Mouse (Mus musculus) heart, adult 8-10 months (tissue): ENCODE measurements around the gene Borcs5. TPM values are rescaled to one million over a fixed set of nuclear protein-coding genes. Genes with fewer than 3 reads are reported as not detected.
A peak's percentile ranks its signal among the peaks of the same experiment; 100 is the strongest.

Source experiments
- DNase-seq: peaks from one replicate; pipeline ENCODE4 v3.0.0; 2022; ENCODE audit warnings: low spot score
- total RNA-seq, 4 experiments: library from RNA; stranded (reverse); gene quantifications; 2 replicates each; pipeline ENCODE4 v1.2.4; 2022

The Borcs5 gene
- total RNA-seq, 4 experiments from 2014 or later = 10.3 to 12.6 (median 11.5) TPM

GRCm38 (mm10) chr6:134626564-134626963 lies 12.7 kb upstream of the Borcs5 start:
- DNase-seq = no peak

- DNase-seq = peak; percentile 32
Measured at GRCm38 (mm10) chr6:134630447-134630846, 8.9 kb upstream of the Borcs5 start.

DNA sequence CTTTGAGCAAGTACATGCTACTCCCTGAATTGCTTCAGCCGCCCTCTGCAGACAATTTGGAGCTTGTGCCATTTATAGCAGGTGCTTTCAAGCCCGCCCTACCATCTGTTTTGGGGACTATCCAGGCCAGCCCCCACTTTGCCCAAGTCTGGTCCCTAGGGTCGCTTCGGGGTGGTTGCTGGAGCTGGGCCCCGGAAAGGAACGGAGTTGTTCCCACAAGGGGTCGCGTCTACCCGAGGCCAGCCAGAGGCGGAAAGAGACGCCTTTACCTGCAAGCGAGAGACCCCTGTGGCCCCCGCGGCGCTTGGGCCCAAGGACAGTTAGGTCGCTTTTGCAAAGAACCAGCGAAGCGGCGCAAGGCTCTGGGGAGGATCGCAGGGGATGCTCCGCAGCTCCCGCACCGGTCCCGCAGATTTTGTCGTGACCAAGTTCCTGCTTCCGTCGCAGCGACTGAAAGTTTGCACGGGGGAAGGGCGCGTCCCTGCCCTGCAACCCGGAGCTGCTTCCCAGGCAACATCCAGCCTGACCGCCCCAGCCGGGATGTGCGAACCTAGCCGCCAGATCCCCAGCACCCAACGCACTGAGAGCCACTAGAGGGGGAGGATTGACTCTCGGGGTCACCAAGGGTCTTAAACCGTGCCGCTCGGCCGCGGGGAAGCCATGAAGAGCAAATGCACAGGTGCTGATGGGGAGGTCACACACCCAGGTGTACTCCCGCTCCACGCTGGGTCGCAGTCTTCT lies 7.2 kb upstream of the Borcs5 start, which contains the start of gene Mansc1:
Gene Mansc1 (minus strand): TSS at position 542 of the 741 bp plus-strand sequence.
- peak; percentile 41 for DNase-seq

DNA sequence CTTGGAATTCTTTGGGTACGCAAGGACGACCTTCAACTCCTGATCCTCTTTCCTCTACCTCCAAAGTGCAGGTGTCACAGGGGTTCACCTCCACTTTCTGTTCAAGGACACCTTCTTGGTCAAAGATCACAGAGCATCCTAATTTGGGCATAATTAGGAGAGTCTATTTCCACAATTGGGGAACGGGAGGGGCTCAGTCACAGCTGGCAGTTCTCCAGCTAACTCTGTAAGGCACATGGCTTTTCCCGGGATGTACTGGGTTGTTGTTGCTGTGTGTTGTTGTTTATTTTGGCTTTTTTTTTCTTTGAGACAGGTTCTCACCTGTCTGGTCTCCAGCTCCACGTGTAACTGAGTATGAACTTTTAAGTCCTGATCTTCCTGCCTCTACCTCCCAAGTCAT lies 6.6 kb upstream of the Borcs5 start:
- no peak for DNase-seq

- no peak for DNase-seq
Measured at GRCm38 (mm10) chr6:134633553-134633952, 5.8 kb upstream of the Borcs5 start.

GRCm38 (mm10) chr6:134636476-134636875 lies 2.8 kb upstream of the Borcs5 start:
- no peak for DNase-seq

DNA sequence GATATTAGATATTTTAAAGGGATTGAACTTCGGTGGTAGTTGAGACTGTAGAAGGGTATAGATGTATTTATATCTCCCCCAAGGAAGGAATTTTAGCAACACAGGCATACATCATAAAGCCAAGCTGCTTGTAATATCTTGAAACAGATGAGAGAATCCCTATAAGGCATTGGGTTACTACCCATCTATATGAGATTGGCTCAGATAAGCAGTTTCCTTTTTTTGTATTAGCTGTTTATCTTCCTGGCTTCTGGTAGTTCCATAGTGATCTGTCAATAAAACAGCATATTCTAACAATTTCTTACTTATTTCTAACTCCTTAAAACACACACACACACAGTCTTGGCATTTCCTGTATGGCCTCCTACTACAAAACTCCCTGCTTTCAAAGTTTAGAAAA lies 590 bp downstream of the Borcs5 start:
- DNase-seq = no peak

GRCm38 (mm10) chr6:134640485-134641475 lies 1.5 kb downstream of the Borcs5 start:
- DNase-seq = peak; percentile 86

DNA sequence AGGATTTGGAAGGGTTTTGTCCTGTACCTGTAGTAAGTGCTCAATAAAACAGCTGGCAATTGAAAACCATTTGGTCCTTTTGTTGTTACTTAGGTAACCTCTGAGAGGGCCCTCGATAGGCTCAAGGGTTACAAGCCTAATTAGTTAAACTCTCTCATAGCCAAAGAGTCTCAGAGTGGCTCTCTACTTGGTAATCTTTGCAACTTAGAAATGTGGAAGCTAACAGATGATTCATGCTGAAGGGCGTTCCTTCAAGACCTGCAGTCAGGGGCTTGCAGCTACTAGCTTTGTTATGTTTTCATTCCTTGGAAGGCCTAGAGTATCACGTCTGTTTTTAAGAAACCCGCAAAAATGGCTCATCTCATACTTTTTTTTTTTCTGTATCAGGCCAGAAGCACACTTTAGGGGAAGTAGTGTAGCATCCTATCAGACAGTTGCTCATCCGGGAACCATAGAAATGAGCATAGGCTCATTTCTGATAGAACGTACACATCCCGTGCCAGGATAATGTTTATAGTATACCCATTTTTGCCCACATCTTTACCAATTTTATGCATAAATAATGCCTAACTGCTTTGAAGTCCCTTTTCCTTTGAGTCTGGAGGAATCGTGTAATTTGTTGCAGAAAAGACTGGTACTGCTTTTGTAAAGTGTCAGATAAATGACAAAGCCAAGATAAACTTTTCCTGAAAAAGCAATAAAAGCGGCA lies 2.6 kb downstream of the Borcs5 start:
- no peak for DNase-seq

GRCm38 (mm10) chr6:134643296-134643695 lies 4.0 kb downstream of the Borcs5 start:
- no peak for DNase-seq

- no peak for DNase-seq
Measured at GRCm38 (mm10) chr6:134646835-134647234, 7.5 kb downstream of the Borcs5 start.

- no peak for DNase-seq
Measured at GRCm38 (mm10) chr6:134647621-134648020, 8.3 kb downstream of the Borcs5 start.

DNA sequence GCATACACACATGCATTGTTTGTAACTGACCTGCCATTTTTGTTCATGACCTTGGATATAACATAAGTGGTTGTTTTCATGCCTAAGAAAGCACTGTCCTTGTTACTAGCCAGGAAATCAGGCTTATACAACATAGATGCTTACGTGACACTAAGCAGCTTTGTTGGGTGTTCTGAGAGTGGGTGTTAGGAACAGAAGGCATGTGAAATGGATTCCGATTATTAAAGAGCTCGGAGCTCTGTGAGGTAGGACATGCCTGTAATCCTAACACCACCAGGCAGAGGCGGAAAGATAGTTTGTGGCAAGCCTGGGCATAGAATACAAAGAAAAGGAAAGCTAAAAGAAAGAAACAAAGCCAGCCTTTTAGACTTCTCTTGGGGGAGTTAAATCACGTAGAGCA lies 9.0 kb downstream of the Borcs5 start:
- DNase-seq = no peak

DNA sequence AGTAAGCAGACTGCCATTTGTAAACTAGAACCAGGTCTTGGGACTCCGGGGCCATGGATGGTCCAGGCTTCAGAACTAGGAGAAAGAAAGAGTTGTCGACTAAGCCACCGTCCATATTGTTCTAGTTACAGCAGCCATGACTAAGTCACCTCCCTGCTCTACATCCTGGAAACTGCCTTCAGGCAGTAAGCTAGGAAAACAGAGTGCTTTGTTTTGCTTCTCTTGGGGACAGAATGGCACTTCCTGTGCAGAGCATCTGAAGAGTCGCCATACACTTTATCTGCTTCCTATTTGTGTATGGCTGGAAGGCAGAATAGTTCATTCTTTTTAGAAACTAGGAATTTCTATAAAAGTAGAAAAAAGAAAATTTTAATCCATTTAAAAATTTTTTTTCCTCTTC lies 17.2 kb downstream of the Borcs5 start:
- DNase-seq = no peak

- DNase-seq = peak; percentile 75
Measured at GRCm38 (mm10) chr6:134659108-134659958, 20.0 kb downstream of the Borcs5 start.

- no peak for DNase-seq
Measured at GRCm38 (mm10) chr6:134660714-134661406, 21.6 kb downstream of the Borcs5 start.

DNA sequence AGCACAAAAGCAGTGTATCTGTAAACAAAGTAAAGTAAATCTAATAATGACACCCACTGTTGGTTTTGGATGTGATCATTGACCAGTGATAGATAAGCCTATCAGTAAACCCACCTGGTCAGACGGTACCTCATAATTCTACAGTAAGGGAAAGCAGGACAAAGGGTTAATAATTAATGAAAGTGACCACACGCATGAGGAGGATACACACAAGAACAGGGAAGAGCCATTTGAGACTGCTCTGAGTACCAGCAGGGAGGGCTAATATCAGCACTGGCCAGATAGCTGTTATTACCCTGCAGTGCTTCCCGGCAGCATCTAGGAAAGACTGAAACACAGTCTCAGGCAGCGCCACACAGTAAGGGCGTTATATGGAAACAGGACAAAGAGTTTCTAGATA lies 25.3 kb downstream of the Borcs5 start:
- DNase-seq = no peak

GRCm38 (mm10) chr6:134665817-134666216 lies 26.5 kb downstream of the Borcs5 start:
- no peak for DNase-seq

DNA sequence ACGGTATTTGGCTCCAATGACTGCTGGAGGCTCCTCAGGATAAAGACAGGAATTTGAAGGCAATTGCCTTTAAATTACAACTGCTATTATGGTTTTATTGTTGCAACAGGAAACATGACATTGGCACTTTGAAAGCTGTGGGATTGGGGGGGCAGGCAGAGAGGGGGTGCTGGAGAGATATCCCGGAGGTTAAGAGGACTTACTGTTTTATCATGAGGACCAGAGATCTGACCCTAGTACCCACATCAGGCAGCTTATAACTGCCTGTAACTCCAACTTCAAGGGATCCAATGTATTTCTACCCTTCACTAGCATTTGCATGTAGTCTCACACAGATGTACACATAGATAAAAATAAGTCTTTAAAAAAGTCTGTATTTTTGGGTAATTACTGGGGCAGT lies 29.2 kb downstream of the Borcs5 start:
- no peak for DNase-seq

GRCm38 (mm10) chr6:134669179-134669865 lies 30.0 kb downstream of the Borcs5 start:
- DNase-seq = no peak
